Mouse (Mus musculus): Measurements from ENCODE around the gene Acap2. TPM values are rescaled to one million over a fixed set of nuclear protein-coding genes. Genes with fewer than 3 reads are reported as not detected.

The Acap2 gene
- total RNA-seq, 4 experiments from 2014 or later = 4.7 to 8.3 (median 6.8) TPM

DNA sequence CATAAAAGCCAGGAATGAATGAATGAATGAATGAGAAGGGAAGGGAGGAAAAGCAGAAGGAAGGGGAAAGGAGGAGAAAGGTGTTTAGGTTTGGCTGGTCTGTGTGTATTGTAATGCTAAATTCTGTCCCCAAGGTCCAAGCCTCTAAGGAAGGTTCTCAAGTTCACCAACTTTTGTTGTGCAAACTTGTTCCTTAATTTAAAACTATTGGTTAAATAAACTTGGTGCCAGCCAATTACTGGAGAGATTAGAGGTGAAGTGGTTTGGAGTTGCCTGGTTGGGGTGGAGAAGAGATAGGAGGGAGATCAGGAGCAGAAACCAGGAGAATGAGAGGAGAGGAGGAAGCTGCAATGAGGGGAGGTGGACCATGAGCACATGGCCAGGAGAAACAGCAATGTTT, 31.4 kb downstream of the Acap2 start:
- no peak for DNase-seq (ENCODE audit: low spot score in 2 of 2)

- no peak for DNase-seq (ENCODE audit: low spot score in 2 of 2)
Observed at GRCm38 (mm10) chr16:31167934-31168333, 33.1 kb downstream of the Acap2 start.

DNA sequence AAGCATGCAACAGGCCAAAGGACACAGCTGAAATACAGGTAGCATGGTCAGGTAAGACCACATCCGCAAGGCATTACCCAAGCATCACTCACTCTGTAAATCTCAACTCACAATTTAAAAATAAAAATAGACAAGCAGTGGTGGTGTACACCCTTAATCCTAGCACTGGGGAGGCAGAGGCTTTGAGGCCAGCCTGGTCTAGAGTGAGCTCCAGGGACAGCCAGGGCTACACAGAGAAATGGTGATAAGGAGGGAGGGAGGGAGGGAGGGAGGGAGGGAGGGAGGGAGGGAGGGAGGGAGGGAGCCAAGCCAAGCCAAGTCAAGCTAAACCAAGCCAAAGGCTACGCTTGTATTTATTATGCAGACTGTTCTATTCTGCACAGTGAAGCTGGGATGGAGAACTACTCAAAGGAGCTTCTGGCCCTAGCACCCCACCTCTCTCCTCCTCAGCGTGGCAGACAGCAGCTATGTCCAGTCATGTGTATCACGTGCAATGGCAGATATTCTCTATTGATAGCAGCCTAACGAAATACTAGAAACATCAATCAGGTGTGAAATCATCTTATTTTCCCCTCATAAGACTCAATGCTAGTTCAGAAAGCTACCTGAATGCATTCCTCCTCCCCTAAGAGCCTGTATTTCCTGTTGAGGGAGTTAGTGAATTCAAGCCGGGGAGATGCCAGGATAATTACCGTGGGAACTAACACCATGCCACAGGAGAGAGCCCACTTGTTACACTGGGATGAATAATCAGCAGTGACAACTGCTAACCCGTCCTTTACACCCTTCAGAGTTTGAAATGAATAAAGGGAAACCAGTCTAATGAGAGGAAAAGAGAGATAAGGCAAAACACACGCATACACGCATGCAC, 33.8 kb downstream of the Acap2 start:
- DNase-seq (ENCODE audit: low spot score in 2 of 2) = no peak

DNA sequence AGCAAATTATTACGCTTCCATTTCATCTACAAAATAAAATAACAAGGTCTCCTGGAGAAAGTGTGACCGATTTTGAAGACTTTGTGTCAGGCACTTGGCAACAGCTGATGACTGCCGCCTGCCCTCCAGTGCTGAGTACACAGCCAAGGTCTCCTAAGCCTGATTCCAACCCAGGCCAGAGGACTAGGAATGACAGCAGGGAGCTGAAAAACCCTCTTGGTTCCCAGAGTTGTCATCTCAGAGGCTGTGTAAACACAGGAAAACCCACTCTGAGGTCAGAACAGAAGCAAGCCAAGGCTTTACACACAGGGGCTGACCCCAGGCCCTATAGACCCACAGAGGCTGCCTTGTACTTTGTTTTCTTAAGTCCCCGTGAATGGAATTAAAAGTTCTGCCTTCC, 35.1 kb downstream of the Acap2 start:
- DNase-seq (ENCODE audit: low spot score in 2 of 2) = no peak

DNA sequence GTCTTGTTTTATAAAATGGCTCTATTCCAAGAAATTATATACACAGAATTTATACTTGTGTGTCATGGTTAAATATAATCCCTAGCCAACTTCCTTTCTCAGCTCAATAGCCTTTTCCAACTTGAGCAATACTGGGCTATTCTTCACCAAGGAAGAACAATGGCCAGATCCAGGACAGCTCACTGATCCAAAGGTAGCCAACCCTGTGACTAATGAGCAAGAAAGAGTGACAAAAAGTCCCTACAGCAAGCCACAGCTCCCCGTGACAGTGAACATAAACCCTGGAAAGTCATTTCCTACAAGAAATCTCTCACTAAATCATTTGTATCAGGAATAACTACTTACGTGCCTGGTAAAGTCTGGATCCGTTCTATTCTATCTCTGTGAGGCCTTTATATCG, 35.6 kb downstream of the Acap2 start:
- DNase-seq (ENCODE audit: low spot score in 2 of 2) = no peak

GRCm38 (mm10) chr16:31164125-31164524, 36.9 kb downstream of the Acap2 start:
- DNase-seq (ENCODE audit: low spot score in 2 of 2) = no peak

DNA sequence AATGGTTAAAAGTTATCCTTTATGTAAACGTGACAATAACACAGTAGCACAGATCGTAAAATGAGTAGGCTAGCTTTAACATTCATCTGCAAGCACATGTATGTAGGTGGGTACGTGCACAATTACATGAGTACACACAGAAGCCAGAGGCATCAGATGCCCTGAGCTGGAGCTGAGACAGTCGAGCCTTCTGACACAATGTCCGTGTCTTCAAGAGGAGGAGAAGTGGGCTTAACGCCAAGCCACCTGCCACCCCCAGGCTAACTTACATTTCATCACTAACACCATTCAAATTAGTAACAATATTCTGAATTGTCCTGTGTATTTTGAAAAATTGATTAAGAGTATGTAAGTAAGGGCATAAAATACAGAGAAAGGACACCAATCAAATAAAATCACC, 40.6 kb downstream of the Acap2 start:
- DNase-seq (ENCODE audit: low spot score in 2 of 2) = no peak

- no peak for DNase-seq (ENCODE audit: low spot score in 2 of 2)
Observed at GRCm38 (mm10) chr16:31159491-31159890, 41.6 kb downstream of the Acap2 start.

GRCm38 (mm10) chr16:31149841-31150240, 51.2 kb downstream of the Acap2 start:
- DNase-seq (ENCODE audit: low spot score in 2 of 2) = no peak

DNA sequence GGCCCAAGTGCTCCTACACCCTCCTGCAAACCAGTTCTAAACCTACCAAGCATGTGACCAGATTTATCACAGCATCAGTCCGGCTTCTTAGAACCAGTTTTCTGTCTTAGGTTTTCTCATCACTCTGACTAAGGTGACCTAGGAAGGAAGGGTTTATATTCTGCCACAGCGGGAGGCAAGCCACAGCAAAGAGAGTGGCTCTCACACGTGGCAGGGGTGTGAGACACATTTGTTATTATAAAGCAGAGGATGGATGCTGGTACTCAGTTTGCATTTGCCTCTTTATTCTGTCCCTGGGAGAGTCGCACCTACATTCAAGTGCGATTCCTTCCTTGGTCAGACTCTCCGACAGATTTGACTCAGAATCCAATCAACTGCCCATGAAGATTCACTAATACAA, 52.2 kb downstream of the Acap2 start:
- no peak for DNase-seq (ENCODE audit: low spot score in 2 of 2)

DNA sequence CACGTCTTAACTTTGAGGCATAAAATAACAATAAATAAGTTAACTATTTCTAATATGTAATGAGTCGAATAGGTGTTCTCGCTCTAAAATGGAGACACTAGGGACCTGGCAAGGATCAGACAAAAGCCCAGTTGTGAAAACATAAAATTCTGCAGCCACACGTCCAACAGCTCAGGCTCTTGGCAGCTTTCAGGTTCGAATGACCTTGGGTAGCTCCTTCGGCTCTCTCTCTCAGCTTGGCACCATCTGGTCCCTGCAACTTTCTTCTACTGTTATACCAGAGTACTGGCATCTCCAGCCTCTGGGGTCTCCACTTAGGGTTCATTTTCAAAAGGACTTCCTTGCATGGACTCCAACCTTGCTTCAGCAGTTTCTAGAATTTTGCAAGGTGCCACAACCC, 53.3 kb downstream of the Acap2 start:
- no peak for DNase-seq (ENCODE audit: low spot score in 2 of 2)

GRCm38 (mm10) chr16:31141916-31142315, 59.1 kb downstream of the Acap2 start:
- no peak for DNase-seq (ENCODE audit: low spot score in 2 of 2)

GRCm38 (mm10) chr16:31136616-31137253, 64.3 kb downstream of the Acap2 start:
- no peak for DNase-seq (ENCODE audit: low spot score in 2 of 2)

DNA sequence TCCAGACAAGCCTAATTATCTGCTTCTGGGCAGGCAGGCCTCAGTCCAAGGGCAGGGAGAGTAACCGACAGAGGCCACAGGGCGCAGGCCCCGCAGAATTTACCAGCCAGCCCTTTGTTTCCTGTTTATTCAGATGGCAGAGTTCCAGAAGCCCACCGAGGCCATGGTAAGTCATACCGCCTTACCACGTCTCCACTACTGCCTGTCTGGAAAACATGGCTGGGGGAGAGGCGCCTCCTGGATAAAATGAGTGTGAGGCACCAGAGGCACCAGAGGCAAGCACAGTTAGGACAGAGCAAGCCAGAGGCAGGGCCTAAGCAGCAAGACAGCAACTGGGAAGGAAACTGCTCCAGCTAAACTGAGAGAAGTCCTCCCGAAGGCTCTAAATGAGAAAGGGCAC, 65.5 kb downstream of the Acap2 start:
- DNase-seq (ENCODE audit: low spot score in 2 of 2) = no peak

- no peak for DNase-seq (ENCODE audit: low spot score in 2 of 2)
Observed at GRCm38 (mm10) chr16:31131531-31131930, 69.5 kb downstream of the Acap2 start.

DNA sequence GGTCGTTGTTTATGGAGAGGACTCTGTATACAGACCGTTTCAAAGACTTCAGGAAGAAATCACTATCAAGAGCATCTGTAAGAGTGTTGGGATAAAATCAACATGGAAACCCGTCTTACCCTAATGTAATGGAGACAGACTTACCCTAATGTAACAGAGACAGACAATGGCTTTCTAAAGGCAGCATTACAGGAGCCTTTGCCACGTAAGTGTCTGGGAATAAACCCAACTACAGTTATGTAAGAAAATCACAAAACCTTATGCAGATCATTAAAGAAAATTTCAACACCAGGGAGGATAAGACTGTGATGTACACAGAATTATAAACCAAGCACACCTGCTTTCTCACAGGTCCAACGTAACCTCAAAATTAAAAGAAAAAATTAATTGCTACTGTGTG, 72.9 kb downstream of the Acap2 start:
- DNase-seq (ENCODE audit: low spot score in 2 of 2) = no peak

GRCm38 (mm10) chr16:31124991-31125390, 76.1 kb downstream of the Acap2 start:
- no peak for DNase-seq (ENCODE audit: low spot score in 2 of 2)

DNA sequence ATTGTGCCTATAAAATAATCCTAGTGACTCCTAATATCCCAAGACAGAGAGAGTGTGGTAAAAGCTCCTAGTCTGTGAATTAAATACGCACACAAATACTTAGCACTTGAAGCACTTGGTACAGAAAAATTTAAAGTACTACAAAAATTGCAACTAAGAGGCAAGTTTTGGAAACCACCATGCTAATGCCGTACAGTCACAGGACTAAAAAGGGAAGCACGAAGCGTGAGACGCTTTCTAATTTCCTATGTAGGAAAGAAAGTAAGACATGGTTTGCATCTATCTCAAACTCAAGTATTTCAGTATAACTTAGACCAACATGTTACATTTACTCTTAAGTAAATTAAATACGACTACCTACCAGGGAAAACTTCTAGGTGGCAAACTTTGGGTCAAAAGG, 79.4 kb downstream of the Acap2 start:
- no peak for DNase-seq (ENCODE audit: low spot score in 2 of 2)

GRCm38 (mm10) chr16:31113596-31113995, 87.4 kb downstream of the Acap2 start:
- no peak for DNase-seq (ENCODE audit: low spot score in 2 of 2)

DNA sequence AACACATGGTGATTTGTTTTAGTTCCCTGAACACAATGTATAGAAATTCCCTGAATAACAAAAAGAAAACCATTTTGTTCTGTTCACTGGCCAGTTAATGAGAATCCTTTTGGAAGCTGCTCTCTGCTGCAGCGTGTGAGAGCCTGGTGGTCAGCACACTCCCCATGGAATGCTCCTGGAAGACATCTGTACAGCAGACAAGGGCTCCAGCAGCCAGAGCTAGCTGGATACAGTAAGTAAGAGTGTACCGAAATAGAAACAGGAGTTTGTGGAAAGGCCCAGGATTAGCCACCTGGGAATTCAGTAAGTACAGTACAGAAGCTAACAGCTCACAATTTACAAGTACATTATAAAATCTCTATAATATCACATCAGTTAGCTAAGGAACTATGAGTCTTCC, 99.7 kb downstream of the Acap2 start:
- DNase-seq (ENCODE audit: low spot score in 2 of 2) = no peak

DNA sequence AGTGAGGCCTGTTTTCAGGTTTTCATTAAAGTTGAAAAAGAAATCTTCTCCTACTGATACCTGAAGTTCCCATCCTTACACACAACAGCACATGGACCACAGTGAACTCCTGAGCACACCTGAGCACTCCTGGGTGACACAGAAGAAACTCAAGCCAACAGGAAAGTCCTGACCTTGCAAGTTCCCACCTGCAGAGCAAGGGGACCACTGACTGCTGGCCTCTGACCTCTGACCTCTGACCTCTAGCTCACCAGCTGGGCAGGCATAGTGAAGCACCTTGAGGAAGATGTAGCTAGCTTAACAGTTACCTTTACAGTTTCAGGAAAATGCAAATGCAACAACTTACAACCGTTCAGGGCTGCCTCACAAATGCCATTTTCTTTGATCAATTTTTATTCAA, 101.1 kb downstream of the Acap2 start:
- DNase-seq (ENCODE audit: low spot score in 2 of 2) = no peak

DNA sequence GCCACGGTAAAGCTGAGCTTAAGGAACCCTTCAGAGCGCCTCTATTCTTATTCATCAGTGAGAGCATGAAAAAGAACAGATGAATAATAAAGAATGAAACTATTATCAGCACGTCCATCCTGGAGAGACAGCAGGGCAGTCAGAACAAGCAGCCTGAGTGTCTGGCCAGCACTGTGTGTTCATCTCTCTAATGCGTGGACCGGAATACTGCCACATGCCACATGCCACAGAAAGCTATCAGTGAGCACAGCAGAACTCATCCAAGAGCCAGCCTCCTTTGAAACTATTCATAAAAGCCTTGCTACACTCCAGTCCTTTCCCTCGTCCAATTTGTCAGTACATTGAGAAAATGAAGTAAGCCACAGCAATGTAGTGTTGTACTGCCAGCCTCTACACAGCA, 107.0 kb downstream of the Acap2 start:
- no peak for DNase-seq (ENCODE audit: low spot score in 2 of 2)

DNA sequence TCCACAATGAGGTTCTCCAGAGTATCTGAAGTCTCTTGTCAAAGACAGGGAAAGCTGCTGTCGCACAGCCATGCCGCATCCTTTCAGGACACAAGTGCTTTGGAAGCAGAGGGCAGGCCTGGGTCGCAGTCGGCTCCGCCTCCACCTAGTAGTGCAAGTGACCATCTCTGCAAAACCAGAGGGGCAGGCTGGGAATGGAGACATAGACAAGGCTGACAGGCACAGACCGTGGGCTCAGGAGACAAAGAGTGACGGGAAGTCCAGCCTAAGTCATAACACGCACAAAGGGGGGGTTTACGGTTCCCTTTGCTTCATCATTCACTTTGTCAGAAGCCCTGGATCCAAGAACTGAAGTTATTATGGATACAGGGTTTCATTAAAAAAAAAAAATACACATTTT, 107.9 kb downstream of the Acap2 start:
- no peak for DNase-seq (ENCODE audit: low spot score in 2 of 2)

Measured in gastrocnemius, adult 8-10 months (tissue).